Mouse (Mus musculus): ENCODE measurements around the gene Rbm48.

Rbm48 gene

GRCm38 (mm10) chr5:3551481-3551880 lies 44.9 kb downstream of the Rbm48 start:
- in situ Hi-C loops (cut with MboI, MseI): no loop called here

DNA sequence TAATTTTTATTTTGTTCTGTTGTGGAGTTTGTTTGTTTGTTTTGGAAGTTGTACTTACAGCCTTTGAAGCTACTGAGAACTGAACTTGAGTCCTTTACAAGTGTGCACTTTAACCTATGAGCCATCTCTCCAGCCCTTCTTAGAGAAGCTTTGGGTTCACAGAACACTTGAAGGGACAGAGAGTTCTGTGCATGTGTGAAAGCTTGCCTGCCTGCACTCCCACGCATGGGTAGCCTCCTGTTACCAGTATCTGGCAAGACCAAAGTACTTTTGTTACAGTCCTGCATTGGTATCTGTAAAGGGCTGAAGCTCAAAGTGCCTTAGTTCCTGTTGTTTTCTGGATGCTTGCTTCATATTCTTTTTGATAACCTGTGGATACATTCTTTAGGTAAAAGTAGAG lies 50.2 kb downstream of the Rbm48 start:
- in situ Hi-C loops (cut with MboI, MseI): loop anchor here (10.0 kb wide), 1 partner anchor 401 kb away; no protein-coding TSS in a partner anchor

DNA sequence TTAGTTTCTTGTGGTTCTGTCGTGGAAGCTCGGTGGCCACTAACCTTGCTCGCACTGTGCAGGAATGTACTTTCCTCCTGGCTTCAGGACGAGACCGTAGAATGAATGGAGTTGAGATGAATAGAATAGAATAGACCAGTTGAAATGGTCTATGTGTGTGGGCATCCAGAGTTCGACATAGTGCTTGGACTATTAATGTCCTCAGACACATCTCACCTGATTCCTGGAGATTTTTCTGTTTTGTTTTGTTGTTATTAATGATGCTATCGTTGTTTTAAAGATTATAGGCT lies 52.0 kb downstream of the Rbm48 start:
- in situ Hi-C loops (cut with MboI, MseI): loop anchor here (5.0 to 10.0 kb wide), 2 partner anchors 42 to 400 kb away; no protein-coding TSS in a partner anchor

DNA sequence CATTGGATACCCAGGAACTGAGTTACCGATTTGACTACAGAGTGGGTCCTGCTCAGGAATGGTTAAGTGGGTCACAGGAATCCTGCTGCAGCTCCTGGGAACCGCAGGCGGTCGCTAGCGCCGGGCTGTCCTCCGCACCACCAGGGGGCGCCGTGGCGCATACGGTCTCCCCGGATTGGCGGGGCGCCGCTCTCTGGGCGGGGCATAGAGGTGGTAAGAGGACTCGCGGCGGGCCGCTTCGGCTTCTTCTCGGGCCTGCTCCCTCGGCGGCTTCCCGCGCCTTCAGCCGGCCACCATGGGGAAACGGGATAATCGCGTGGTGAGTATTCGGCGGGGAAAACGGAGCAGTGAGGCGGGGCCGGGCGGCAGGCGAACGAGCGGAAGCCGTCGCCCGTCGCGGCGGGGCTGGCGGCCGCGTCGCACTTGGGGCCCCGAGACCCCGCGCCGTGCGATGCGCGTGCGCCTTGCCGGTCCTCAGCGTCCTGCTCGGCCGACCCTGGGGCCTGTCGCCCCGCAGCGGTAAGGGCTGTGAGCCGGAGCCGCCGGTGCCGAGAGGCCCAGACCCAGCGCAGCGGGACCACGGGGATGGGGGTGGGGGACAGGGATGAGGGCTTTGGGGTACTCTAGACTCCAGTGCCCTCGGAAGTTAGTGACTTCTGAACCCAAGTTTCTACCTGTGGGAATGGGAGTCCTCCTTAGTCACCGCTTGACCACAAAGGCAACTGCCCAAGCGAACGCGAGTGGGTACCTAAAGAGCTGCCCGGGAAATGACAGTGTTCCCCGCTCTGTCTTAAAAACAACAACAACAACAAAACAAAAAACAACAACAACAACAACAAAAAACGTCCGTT lies 52.5 kb downstream of the Rbm48 start, which contains the start of gene Fam133b:
Gene Fam133b, plus strand, starts transcription at position 205 of the 851 bp plus-strand sequence.
- in situ Hi-C loops (cut with MboI, MseI): loop anchor here (5.0 to 10.0 kb wide), 2 partner anchors 42 to 399 kb away; no protein-coding TSS in a partner anchor

DNA sequence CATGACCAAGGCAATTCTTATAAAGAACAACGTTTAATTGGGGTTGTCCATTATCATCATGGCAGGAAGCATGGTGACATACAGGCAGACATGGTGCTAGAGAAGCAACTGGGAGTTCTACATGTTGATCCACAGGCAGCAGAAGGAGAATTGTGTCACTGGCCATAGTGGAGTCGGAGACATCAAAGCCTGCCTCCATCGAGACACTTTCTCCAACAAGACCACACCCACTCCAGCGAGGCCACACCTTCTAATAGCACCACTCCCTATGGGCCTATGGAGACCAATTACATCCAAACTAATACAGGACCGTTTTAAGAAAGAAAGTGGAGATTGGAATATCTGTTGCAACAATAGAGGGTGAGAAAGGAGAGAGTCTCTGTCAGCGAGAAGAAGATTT lies 54.5 kb downstream of the Rbm48 start:
- in situ Hi-C loops (cut with MboI, MseI): loop anchor here (5.0 to 10.0 kb wide), 2 partner anchors 40 to 397 kb away; no protein-coding TSS in a partner anchor

- in situ Hi-C loops (cut with MboI, MseI): no loop called here
Observed at GRCm38 (mm10) chr5:3538505-3539472, 57.6 kb downstream of the Rbm48 start.

GRCm38 (mm10) chr5:3536592-3537212 lies 59.7 kb downstream of the Rbm48 start:
- in situ Hi-C loops (cut with MboI, MseI): no loop called here
